In the genomic region with DNA sequence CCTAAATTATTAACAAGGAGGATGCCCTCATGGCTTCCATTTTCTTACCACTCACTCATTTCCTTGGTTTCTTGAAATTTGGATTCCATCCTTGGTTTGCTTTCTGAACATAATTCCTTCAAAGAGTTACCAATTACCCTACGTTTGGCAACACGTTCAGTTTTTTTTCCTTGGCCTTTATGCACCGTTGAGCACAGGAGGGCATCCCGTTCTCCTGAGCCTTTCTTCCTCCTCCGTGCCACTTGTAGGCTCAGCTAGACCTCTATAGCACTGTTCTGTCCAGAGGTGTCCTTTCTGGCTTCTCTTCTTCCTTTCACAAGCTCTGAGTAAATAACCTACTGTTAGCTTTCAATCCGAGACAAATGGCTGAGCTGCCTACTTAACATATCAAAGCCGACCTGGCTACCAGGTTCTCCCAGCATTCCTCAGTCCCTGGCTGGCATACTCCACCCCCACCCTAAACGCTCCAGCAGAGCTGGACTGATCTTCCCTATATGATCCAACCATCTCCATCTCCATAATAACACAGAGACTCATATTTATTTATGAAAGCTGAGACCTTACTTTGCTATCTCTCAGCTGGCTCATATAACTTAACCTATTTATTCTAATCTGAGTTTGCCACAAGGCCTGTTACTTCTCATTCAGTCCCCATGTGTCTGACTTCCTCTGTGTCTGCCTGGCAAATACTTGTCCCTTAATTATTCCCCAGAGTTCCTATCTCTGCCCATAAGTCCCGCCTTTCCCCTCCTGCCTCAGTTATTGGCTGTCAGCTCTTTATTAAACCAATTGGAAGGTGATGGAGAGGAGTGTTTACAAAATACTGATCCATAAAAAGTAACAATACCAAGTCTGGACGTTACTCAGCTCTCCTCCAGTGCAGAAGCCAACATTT, we compare ENCODE assay signal across 17 mouse cellular contexts. TPM values are rescaled to one million over a fixed set of nuclear protein-coding genes. Genes with fewer than 3 reads are reported as not detected.
DNase-seq lines count a peak whose midpoint lies in the region; ATAC-seq and TF ChIP-seq lines count a peak whose summit lies in the region.
"Had no signal": no experiment of that assay in that cellular context is flagged by ENCODE, and none has a peak within 500 bp of the region (broad histone marks: within the 10 kb centered on the region; RNA-seq: fewer than 3 reads in every experiment).

No protein-coding gene starts in this region.

- H3K27ac ChIP-seq in forebrain, embryonic 13.5 days, result no peak overlapping the region
- no peak overlapping the region for H3K27ac ChIP-seq in forebrain, postnatal 0 days (ENCODE audit: low read depth, low read length)
- H3K27ac ChIP-seq: embryonic facial prominence, embryonic 15.5 days; intestine, embryonic 15.5 days; left cerebral cortex, adult 2 months; limb, embryonic 13.5 days had no signal

- no peaks in the 10 kb centered on the region; the same call in 1 of the 2 replicates for H3K9me3 ChIP-seq in forebrain, embryonic 13.5 days (replicated peaks)
- no peaks in the 10 kb centered on the region for H3K9me3 ChIP-seq in forebrain, postnatal 0 days (ENCODE audit: low read length)
- H3K9me3 ChIP-seq in E14TG2a.4 (ENCODE audit: low read length), result peaks cover 19% of the 10 kb centered on the region
- H3K9me3 ChIP-seq: embryonic facial prominence, embryonic 15.5 days; intestine, embryonic 15.5 days; limb, embryonic 13.5 days had no signal

- 12% methylated on average over 10 of the region's 10 CpGs for WGBS in forebrain, embryonic 13.5 days
- 17% methylated on average over 10 of the region's 10 CpGs for WGBS in forebrain, postnatal 0 days

- H3K4me1 ChIP-seq in forebrain, embryonic 13.5 days, result peaks cover 13% of the 10 kb centered on the region
- H3K4me1 ChIP-seq in forebrain, postnatal 0 days (ENCODE audit: insufficient read depth), result no peaks in the 10 kb centered on the region
- peaks cover 40% of the 10 kb centered on the region for H3K4me1 ChIP-seq in E14TG2a.4 (replicated peaks; ENCODE audit: low read depth, low read length)
- H3K4me1 ChIP-seq: embryonic facial prominence, embryonic 15.5 days; intestine, embryonic 15.5 days; limb, embryonic 13.5 days had no signal

- no peak overlapping the region for H3K9ac ChIP-seq in forebrain, embryonic 13.5 days
- H3K9ac ChIP-seq in forebrain, postnatal 0 days, result no peak overlapping the region
- H3K9ac ChIP-seq: embryonic facial prominence, embryonic 15.5 days; intestine, embryonic 15.5 days; limb, embryonic 13.5 days had no signal

- no peaks in the 10 kb centered on the region for H3K27me3 ChIP-seq in forebrain, embryonic 13.5 days
- no peaks in the 10 kb centered on the region for H3K27me3 ChIP-seq in forebrain, postnatal 0 days (ENCODE audit: insufficient read depth, low read length)
- no peaks in the 10 kb centered on the region for H3K27me3 ChIP-seq in E14TG2a.4 (ENCODE audit: insufficient read depth, low read length)
- H3K27me3 ChIP-seq: embryonic facial prominence, embryonic 15.5 days; intestine, embryonic 15.5 days; limb, embryonic 13.5 days had no signal

- 0 out of 2 replicates have a peak overlapping the region, but pooled peaks have one; percentile 16 for H3K4me2 ChIP-seq in forebrain, embryonic 13.5 days
- H3K4me2 ChIP-seq in forebrain, postnatal 0 days (ENCODE audit: low read depth), result no peak overlapping the region
- H3K4me2 ChIP-seq: embryonic facial prominence, embryonic 15.5 days; intestine, embryonic 15.5 days; limb, embryonic 13.5 days had no signal

- no peak for TF ChIP-seq CTCF in forebrain, postnatal 0 days (IDR thresholded peaks at IDR 0.05; ENCODE audit: low read depth)
- no peak for TF ChIP-seq CTCF in E14TG2a.4 (conservative IDR thresholded peaks at IDR 0.05; ENCODE audit: low read length)

- ATAC-seq in forebrain, embryonic 13.5 days, result peak; percentile 41; the same call in 1 of the 2 replicates
- no peak for ATAC-seq in forebrain, postnatal 0 days
- ATAC-seq in erythroid progenitor cell, adult 5-6 weeks (replicated peaks; ENCODE audit: low FRiP score, poor library complexity, severe bottlenecking), result no peak
- ATAC-seq: intestine, embryonic 15.5 days had no signal

- peaks cover 3% of the 10 kb centered on the region; the same call in 1 of the 2 replicates for H3K36me3 ChIP-seq in forebrain, embryonic 13.5 days (ENCODE audit: poor library complexity, severe bottlenecking)
- H3K36me3 ChIP-seq in forebrain, postnatal 0 days (ENCODE audit: insufficient read depth), result no peaks in the 10 kb centered on the region
- H3K36me3 ChIP-seq in E14TG2a.4 (ENCODE audit: insufficient read depth, low read length), result peaks cover 10% of the 10 kb centered on the region; the same call in 1 of the 2 replicates
- H3K36me3 ChIP-seq: embryonic facial prominence, embryonic 15.5 days; G1E; intestine, embryonic 15.5 days; limb, embryonic 13.5 days had no signal

- no peak for DNase-seq in forebrain, postnatal 0 days
- peak; percentile 92 for DNase-seq in ZHBTc4 (ENCODE audit: low read depth, low spot score)
- DNase-seq in kidney, postnatal 10 days, result peak; percentile 16
- DNase-seq in ovary, postnatal 14 days (ENCODE audit: low spot score), result no peak
- DNase-seq in retina, postnatal 1 day, result no peak
- DNase-seq: cerebellum, adult 11-12 months; heart, postnatal 14 days; lung, postnatal 36 days; thymus, adult 2 months had no signal

- no peak overlapping the region for H3K4me3 ChIP-seq in forebrain, embryonic 13.5 days
- no peak overlapping the region for H3K4me3 ChIP-seq in forebrain, postnatal 0 days (ENCODE audit: low read depth, low read length)
- peak overlapping the region; percentile 66 for H3K4me3 ChIP-seq in E14TG2a.4 (replicated peaks; ENCODE audit: low read length)
- H3K4me3 ChIP-seq: embryonic facial prominence, embryonic 15.5 days; intestine, embryonic 15.5 days; left cerebral cortex, adult 2 months; limb, embryonic 13.5 days had no signal

RNA-seq across cellular contexts. Expression of a gene that starts 31.3 kb away (rescaled TPM):
- polyA plus RNA-seq in forebrain, embryonic 13.5 days (2015; fragmentation: Nextera tagmentation; extraction: Ambion mirVana), result 24.0 and 24.9 TPM in 2 replicates
- 17.2 and 27.7 TPM in 2 replicates for total RNA-seq in forebrain, postnatal 0 days (2014; rRNA removed)
- 17.6 and 22.6 TPM in 2 replicates for polyA plus RNA-seq in forebrain, postnatal 0 days (2015; fragmentation: Nextera tagmentation; extraction: Ambion mirVana)
- 2.9 and 9.0 TPM in 2 replicates for total RNA-seq in erythroid progenitor cell, adult 5-6 weeks (2015; ENCODE audit: low replicate concordance)
- 5.3 and 23.5 TPM in 2 replicates for total RNA-seq in erythroid progenitor cell, adult 5-6 weeks (2017; ENCODE audit: low replicate concordance)

RNA-seq across cellular contexts. Expression of a gene that starts 48.7 kb away (rescaled TPM):
- polyA plus RNA-seq in forebrain, embryonic 13.5 days (2015; fragmentation: Nextera tagmentation; extraction: Ambion mirVana), result 195 and 217 TPM in 2 replicates
- 106 and 110 TPM in 2 replicates for total RNA-seq in forebrain, postnatal 0 days (2014; rRNA removed)
- polyA plus RNA-seq in forebrain, postnatal 0 days (2015; fragmentation: Nextera tagmentation; extraction: Ambion mirVana), result 157 and 189 TPM in 2 replicates
- 63.1 and 106 TPM in 2 replicates for total RNA-seq in erythroid progenitor cell, adult 5-6 weeks (2015; ENCODE audit: low replicate concordance)
- total RNA-seq in erythroid progenitor cell, adult 5-6 weeks (2017; ENCODE audit: low replicate concordance), result 63.5 and 74.7 TPM in 2 replicates

Comparison
In these comparisons a context has a peak if more than half of its experiments do, and no peak if none do; other contexts are left out.
1. DNase-seq: peak in ZHBTc4 (single experiment) and kidney, postnatal 10 days (single experiment); none in forebrain, postnatal 0 days (single experiment), ovary, postnatal 14 days (single experiment) and retina, postnatal 1 day (single experiment).